Mouse (Mus musculus): ENCODE results near the gene Slc6a17. TPM values are rescaled to one million over a fixed set of nuclear protein-coding genes. Genes with fewer than 3 reads are reported as not detected.

The Slc6a17 gene
- polyA plus RNA-seq, 1 experiment from 2014 or later = 8.3 TPM

- peak overlapping the region; percentile 95 for H3K4me2 ChIP-seq
- peak; percentile 89 for ATAC-seq (ENCODE audit: low FRiP score)
- H3K9ac ChIP-seq = peak overlapping the region; percentile 66
- H3K27me3 ChIP-seq = peaks cover 65% of the 10 kb centered on the region
- 3% methylated on average over 55 of the region's 55 CpGs for WGBS
- no peaks in the 10 kb centered on the region for H3K36me3 ChIP-seq (replicated peaks)
- peak overlapping the region; percentile 57 for H3K4me3 ChIP-seq (replicated peaks)
- H3K4me1 ChIP-seq = peaks cover 14% of the 10 kb centered on the region
- H3K27ac ChIP-seq = peak overlapping the region; percentile 59; the same call in 1 of the 2 replicates
- H3K9me3 ChIP-seq = no peaks in the 10 kb centered on the region
Measured at GRCm38 (mm10) chr3:107516776-107517630, 815 bp downstream of the Slc6a17 start.

- no peak overlapping the region for H3K4me2 ChIP-seq
- H3K36me3 ChIP-seq (replicated peaks) = no peaks in the 10 kb centered on the region
- H3K27ac ChIP-seq = no peak overlapping the region
- no peak for ATAC-seq (ENCODE audit: low FRiP score)
- H3K4me1 ChIP-seq = peaks cover 14% of the 10 kb centered on the region
- H3K4me3 ChIP-seq (replicated peaks) = no peak overlapping the region
- no peak overlapping the region for H3K9ac ChIP-seq
- H3K9me3 ChIP-seq = no peaks in the 10 kb centered on the region
- WGBS = 80% methylated on average over 4 of the region's 4 CpGs
- H3K27me3 ChIP-seq = peaks cover 58% of the 10 kb centered on the region
Measured at GRCm38 (mm10) chr3:107515989-107516388, 1.8 kb downstream of the Slc6a17 start.

GRCm38 (mm10) chr3:107511416-107511815 lies 6.4 kb downstream of the Slc6a17 start:
- H3K27me3 ChIP-seq = peaks cover 17% of the 10 kb centered on the region

GRCm38 (mm10) chr3:107508696-107509095 lies 9.1 kb downstream of the Slc6a17 start:
- H3K9ac ChIP-seq = no peak overlapping the region
- H3K4me3 ChIP-seq (replicated peaks) = no peak overlapping the region
- no peak for ATAC-seq (ENCODE audit: low FRiP score)
- no peak overlapping the region for H3K4me2 ChIP-seq
- WGBS = 81% methylated on average over 8 of the region's 8 CpGs
- H3K4me1 ChIP-seq = peaks cover 25% of the 10 kb centered on the region
- H3K9me3 ChIP-seq = no peaks in the 10 kb centered on the region
- H3K27ac ChIP-seq = no peak overlapping the region
- no peaks in the 10 kb centered on the region for H3K27me3 ChIP-seq
- no peaks in the 10 kb centered on the region for H3K36me3 ChIP-seq (replicated peaks)

More at GRCm38 (mm10) chr3:107511416-107511815, 6.4 kb downstream of the Slc6a17 start:
- Histone ChIP-seq H3K36me3 (replicated peaks) (no peaks in the 10 kb centered on the region), H3K4me3 (replicated peaks) (no peak overlapping the region), H3K4me1 (peaks cover 8% of the 10 kb centered on the region), H3K9me3 (no peaks in the 10 kb centered on the region), H3K9ac (no peak overlapping the region), H3K27ac (no peak overlapping the region), H3K4me2 (no peak overlapping the region)
- WGBS = 86% methylated on average over 3 of the region's 3 CpGs
- ATAC-seq (ENCODE audit: low FRiP score) = no peak

GRCm38 (mm10) chr3:107507966-107508365 lies 9.9 kb downstream of the Slc6a17 start:
- no peak overlapping the region for H3K4me3 ChIP-seq (replicated peaks)
- H3K27me3 ChIP-seq = no peaks in the 10 kb centered on the region
- no peaks in the 10 kb centered on the region for H3K36me3 ChIP-seq (replicated peaks)
- no peak for ATAC-seq (ENCODE audit: low FRiP score)
- H3K4me2 ChIP-seq = no peak overlapping the region
- no peak overlapping the region for H3K27ac ChIP-seq
- no peak overlapping the region for H3K9ac ChIP-seq
- H3K4me1 ChIP-seq = peaks cover 25% of the 10 kb centered on the region
- no peaks in the 10 kb centered on the region for H3K9me3 ChIP-seq
- 89% methylated on average over 9 of the region's 9 CpGs for WGBS

GRCm38 (mm10) chr3:107506531-107506930 lies 11.3 kb downstream of the Slc6a17 start:
- Histone ChIP-seq H3K4me1 (peaks cover 35% of the 10 kb centered on the region), H3K27me3 (no peaks in the 10 kb centered on the region), H3K9ac (no peak overlapping the region), H3K4me3 (replicated peaks) (no peak overlapping the region), H3K36me3 (replicated peaks) (no peaks in the 10 kb centered on the region), H3K9me3 (no peaks in the 10 kb centered on the region), H3K4me2 (peak overlapping the region; percentile 17; the same call in 1 of the 2 replicates), H3K27ac (peak overlapping the region; percentile 86)
- 60% methylated on average over 4 of the region's 4 CpGs for WGBS
- ATAC-seq (ENCODE audit: low FRiP score) = no peak

- Histone ChIP-seq H3K9ac (no peak overlapping the region), H3K36me3 (replicated peaks) (no peaks in the 10 kb centered on the region), H3K27ac (peak overlapping the region; percentile 86), H3K9me3 (no peaks in the 10 kb centered on the region), H3K4me1 (peaks cover 41% of the 10 kb centered on the region), H3K4me2 (peak overlapping the region; percentile 22; the same call in 1 of the 2 replicates), H3K4me3 (replicated peaks) (no peak overlapping the region), H3K27me3 (no peaks in the 10 kb centered on the region)
- peak; percentile 82 for ATAC-seq (ENCODE audit: low FRiP score)
- 21% methylated on average over 4 of the region's 4 CpGs for WGBS
Measured at GRCm38 (mm10) chr3:107505464-107506367, 12.1 kb downstream of the Slc6a17 start.

GRCm38 (mm10) chr3:107504542-107504941 lies 13.3 kb downstream of the Slc6a17 start:
- Histone ChIP-seq H3K36me3 (replicated peaks) (0 out of 2 replicates have a peak, but pooled peaks cover 4% of the 10 kb centered on the region), H3K27ac (no peak overlapping the region), H3K4me2 (no peak overlapping the region), H3K4me1 (peaks cover 41% of the 10 kb centered on the region), H3K9ac (no peak overlapping the region), H3K9me3 (no peaks in the 10 kb centered on the region), H3K27me3 (no peaks in the 10 kb centered on the region), H3K4me3 (replicated peaks) (no peak overlapping the region)
- no peak for ATAC-seq (ENCODE audit: low FRiP score)
- WGBS = 72% methylated on average over 1 of the region's 1 CpGs

- no peak for ATAC-seq (ENCODE audit: low FRiP score)
- WGBS = 78% methylated on average over 2 of the region's 2 CpGs
- no peak overlapping the region for H3K9ac ChIP-seq
- H3K36me3 ChIP-seq (replicated peaks) = 0 out of 2 replicates have a peak, but pooled peaks cover 4% of the 10 kb centered on the region
- no peak overlapping the region for H3K4me2 ChIP-seq
- H3K27me3 ChIP-seq = no peaks in the 10 kb centered on the region
- H3K4me3 ChIP-seq (replicated peaks) = no peak overlapping the region
- no peak overlapping the region for H3K27ac ChIP-seq
- no peaks in the 10 kb centered on the region for H3K9me3 ChIP-seq
- H3K4me1 ChIP-seq = peaks cover 41% of the 10 kb centered on the region
Measured at GRCm38 (mm10) chr3:107503716-107504115, 14.1 kb downstream of the Slc6a17 start.

- ATAC-seq (ENCODE audit: low FRiP score) = peak; percentile 18; the same call in 1 of the 2 replicates
- Histone ChIP-seq H3K4me1 (peaks cover 40% of the 10 kb centered on the region), H3K4me2 (no peak overlapping the region), H3K27ac (peak overlapping the region; percentile 48), H3K27me3 (no peaks in the 10 kb centered on the region), H3K9me3 (no peaks in the 10 kb centered on the region), H3K36me3 (replicated peaks) (0 out of 2 replicates have a peak, but pooled peaks cover 4% of the 10 kb centered on the region), H3K4me3 (replicated peaks) (no peak overlapping the region), H3K9ac (no peak overlapping the region)
- WGBS = 46% methylated on average over 7 of the region's 7 CpGs
Measured at GRCm38 (mm10) chr3:107501702-107502151, 16.1 kb downstream of the Slc6a17 start.

- ATAC-seq (ENCODE audit: low FRiP score) = no peak
- H3K27ac ChIP-seq = no peak overlapping the region
- no peak overlapping the region for H3K9ac ChIP-seq
- H3K36me3 ChIP-seq (replicated peaks) = 0 out of 2 replicates have a peak, but pooled peaks cover 4% of the 10 kb centered on the region
- no peak overlapping the region for H3K4me3 ChIP-seq (replicated peaks)
- H3K27me3 ChIP-seq = no peaks in the 10 kb centered on the region
- no peaks in the 10 kb centered on the region for H3K9me3 ChIP-seq
- H3K4me2 ChIP-seq = no peak overlapping the region
- peaks cover 37% of the 10 kb centered on the region for H3K4me1 ChIP-seq
- 95% methylated on average over 11 of the region's 11 CpGs for WGBS
Measured at GRCm38 (mm10) chr3:107500301-107500700, 17.5 kb downstream of the Slc6a17 start.
